Mouse (Mus musculus): ENCODE results near the gene Ppp1r3c. TPM values are rescaled to one million over a fixed set of nuclear protein-coding genes. Genes with fewer than 3 reads are reported as not detected.

Gene Ppp1r3c
- polyA plus RNA-seq, 1 experiment: 0.94 TPM

DNA sequence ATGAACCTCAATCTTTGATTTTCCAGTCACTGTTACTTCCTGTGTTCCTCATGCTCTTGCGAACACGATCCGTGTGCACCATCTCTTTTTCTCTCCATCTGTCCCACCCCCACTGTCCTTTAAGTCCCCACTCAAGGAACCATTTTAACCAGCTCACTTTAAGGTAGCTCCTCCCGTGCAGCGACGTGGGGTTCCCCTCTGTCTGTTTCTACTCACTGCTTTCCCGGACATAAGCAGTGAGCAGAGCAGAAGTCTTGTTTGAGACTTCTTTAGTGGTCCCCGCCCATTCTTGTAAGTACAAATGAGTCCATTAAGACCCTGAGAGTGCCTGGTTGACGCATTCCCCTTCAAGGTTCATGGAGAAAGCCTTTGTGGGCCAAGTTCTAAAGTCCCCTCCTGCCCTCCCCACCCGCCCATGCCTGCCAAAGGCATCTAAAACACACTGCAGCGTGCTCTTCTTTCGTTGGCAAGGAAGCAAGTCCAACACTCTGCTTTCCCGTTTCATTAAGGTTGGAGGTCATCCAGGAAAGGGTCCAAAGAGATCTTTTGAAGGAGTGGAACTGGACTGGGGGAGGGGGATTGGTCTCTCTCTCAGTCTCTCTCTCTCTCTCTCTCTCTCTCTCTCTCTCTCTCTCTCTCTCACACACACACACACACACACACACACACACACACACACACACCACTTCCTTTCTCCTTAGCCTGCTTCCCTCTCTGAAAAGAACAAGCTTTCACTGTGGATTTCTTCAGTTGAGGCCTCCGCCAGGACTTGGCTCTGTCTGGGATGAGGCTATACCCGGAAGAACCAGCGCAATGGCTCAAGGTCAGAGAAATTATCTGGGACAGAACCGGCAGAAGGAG, 30.9 kb downstream of the Ppp1r3c start:
- H3K4me3 ChIP-seq (ENCODE audit: extremely low read depth, insufficient read depth, insufficient read length): no peak overlapping the region
- DNase-seq (ENCODE audit: low read depth in 1 of 2, low spot score in 2 of 2): no peak

DNA sequence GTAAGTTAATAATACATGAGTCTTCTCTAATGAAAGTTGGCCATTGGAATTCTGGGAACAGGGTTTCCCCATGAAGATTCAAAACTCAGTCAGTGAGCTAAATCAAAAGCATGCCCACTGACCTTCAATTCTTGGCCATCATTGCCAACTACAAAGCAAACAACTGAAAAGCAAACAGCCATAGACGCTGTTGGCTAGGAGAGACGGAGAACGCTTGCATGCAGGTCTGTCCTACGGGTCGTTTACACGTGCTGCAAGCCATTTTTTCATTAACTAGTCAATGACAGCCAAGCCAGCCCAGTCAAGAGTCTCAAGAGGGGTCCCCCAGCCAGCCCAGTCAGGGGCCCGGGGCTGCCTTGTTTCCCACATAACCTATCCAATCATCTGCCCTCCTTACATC, 31.7 kb downstream of the Ppp1r3c start:
- no peak overlapping the region for H3K4me3 ChIP-seq (ENCODE audit: extremely low read depth, insufficient read depth, insufficient read length)
- no peaks in the 10 kb centered on the region for H3K4me1 ChIP-seq (ENCODE audit: control insufficient read depth, insufficient read depth, insufficient read length)
- TF ChIP-seq CTCF (IDR thresholded peaks at IDR 0.05; ENCODE audit: extremely low read depth, insufficient read depth, insufficient read length, insufficient replicate concordance): no peak
- TF ChIP-seq POLR2A (IDR thresholded peaks at IDR 0.05; ENCODE audit: low read depth, low read length): no peak
- H3K27me3 ChIP-seq (ENCODE audit: control insufficient read depth, insufficient read depth, low read length): no peaks in the 10 kb centered on the region
- H3K27ac ChIP-seq (ENCODE audit: insufficient read depth, low read length): no peak overlapping the region
- 78% methylated on average over 7 of the region's 7 CpGs for WGBS
- H3K36me3 ChIP-seq (ENCODE audit: control insufficient read depth, insufficient read depth, low read length): no peaks in the 10 kb centered on the region
- no peak for DNase-seq (ENCODE audit: low read depth in 1 of 2, low spot score in 2 of 2)

More for the DNA sequence above, 30.9 kb downstream of the Ppp1r3c start:
- Histone ChIP-seq H3K27ac (ENCODE audit: insufficient read depth, low read length) (peak overlapping the region; percentile 26; the same call in 1 of the 2 replicates), H3K36me3 (ENCODE audit: control insufficient read depth, insufficient read depth, low read length) (no peaks in the 10 kb centered on the region), H3K4me1 (ENCODE audit: control insufficient read depth, insufficient read depth, insufficient read length) (no peaks in the 10 kb centered on the region), H3K27me3 (ENCODE audit: control insufficient read depth, insufficient read depth, low read length) (no peaks in the 10 kb centered on the region)
- 64% methylated on average over 17 of the region's 17 CpGs for WGBS
- no peak for TF ChIP-seq CTCF (IDR thresholded peaks at IDR 0.05; ENCODE audit: extremely low read depth, insufficient read depth, insufficient read length, insufficient replicate concordance)
- TF ChIP-seq POLR2A (IDR thresholded peaks at IDR 0.05; ENCODE audit: low read depth, low read length): no peak

DNA sequence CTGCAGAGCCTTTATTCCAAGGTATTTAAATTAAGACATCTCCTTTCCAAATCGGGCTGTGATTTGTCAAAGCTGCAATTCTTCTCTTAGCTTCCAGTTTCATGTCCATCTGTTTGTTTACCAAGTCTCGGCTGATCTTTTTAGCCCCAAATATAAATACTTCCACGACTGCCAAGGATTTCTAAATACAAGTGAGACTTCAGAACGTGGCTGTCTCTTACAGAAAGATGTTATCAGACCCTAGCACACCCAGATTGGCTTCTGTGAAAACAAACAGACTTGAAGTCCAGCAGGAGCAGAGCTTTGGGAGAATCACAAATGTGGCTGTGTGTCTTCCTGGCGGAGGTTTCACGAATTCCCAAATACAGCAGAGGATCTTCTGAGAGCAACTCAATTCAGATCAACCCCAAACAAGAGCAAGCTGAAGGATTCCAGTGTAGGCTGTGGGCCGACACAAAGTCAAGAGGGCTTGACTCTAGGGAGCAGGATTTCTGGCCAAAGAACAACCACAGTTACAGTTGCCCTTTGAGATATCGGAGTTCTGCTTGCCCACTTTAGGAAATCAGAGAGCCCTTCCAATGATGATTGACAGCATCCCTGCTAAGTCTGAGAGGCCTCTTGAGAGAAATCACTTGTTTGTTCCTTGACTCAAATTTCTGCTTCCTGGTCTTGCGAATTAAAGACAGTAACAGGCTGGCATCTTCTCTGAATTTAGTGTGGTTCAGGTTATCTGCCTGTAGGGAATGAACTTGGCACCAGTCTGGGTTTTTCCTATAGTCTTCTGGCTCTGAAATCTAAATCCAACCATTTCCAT, 34.4 kb downstream of the Ppp1r3c start:
- 55% methylated on average over 9 of the region's 9 CpGs for WGBS
- DNase-seq (ENCODE audit: low read depth in 1 of 2, low spot score in 2 of 2): no peak
- H3K27me3 ChIP-seq (ENCODE audit: control insufficient read depth, insufficient read depth, low read length): no peaks in the 10 kb centered on the region
- TF ChIP-seq POLR2A (IDR thresholded peaks at IDR 0.05; ENCODE audit: low read depth, low read length) (no peak), CTCF (IDR thresholded peaks at IDR 0.05; ENCODE audit: extremely low read depth, insufficient read depth, insufficient read length, insufficient replicate concordance) (no peak)
- no peak overlapping the region for H3K27ac ChIP-seq (ENCODE audit: insufficient read depth, low read length)
- no peaks in the 10 kb centered on the region for H3K4me1 ChIP-seq (ENCODE audit: control insufficient read depth, insufficient read depth, insufficient read length)
- H3K36me3 ChIP-seq (ENCODE audit: control insufficient read depth, insufficient read depth, low read length): no peaks in the 10 kb centered on the region
- no peak overlapping the region for H3K4me3 ChIP-seq (ENCODE audit: extremely low read depth, insufficient read depth, insufficient read length)

DNA sequence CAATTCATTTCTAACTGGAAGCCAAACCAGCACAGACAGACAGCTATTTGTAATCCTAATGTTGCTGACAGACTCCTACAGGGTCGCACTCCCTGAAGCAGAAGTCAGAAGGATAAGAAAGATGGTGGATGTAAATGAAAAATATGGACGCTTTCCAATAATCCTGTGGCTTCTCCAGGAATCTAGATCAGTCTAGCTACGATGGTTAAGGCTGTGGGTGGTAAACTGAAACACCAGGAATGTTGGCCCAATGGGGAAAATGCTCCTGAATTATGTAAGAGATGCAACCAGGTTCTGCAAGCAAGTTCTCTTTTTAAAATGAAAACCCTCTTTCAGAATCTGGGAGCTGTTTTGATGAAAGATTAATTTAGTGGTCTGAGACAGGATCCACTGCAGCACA, 35.1 kb downstream of the Ppp1r3c start:
- no peak overlapping the region for H3K4me3 ChIP-seq (ENCODE audit: extremely low read depth, insufficient read depth, insufficient read length)
- no peak for DNase-seq (ENCODE audit: low read depth in 1 of 2, low spot score in 2 of 2)
- H3K27me3 ChIP-seq (ENCODE audit: control insufficient read depth, insufficient read depth, low read length): no peaks in the 10 kb centered on the region
- H3K36me3 ChIP-seq (ENCODE audit: control insufficient read depth, insufficient read depth, low read length): no peaks in the 10 kb centered on the region
- H3K4me1 ChIP-seq (ENCODE audit: control insufficient read depth, insufficient read depth, insufficient read length): no peaks in the 10 kb centered on the region
- TF ChIP-seq POLR2A (IDR thresholded peaks at IDR 0.05; ENCODE audit: low read depth, low read length) (no peak), CTCF (IDR thresholded peaks at IDR 0.05; ENCODE audit: extremely low read depth, insufficient read depth, insufficient read length, insufficient replicate concordance) (no peak)
- no peak overlapping the region for H3K27ac ChIP-seq (ENCODE audit: insufficient read depth, low read length)
- WGBS: 82% methylated on average over 3 of the region's 3 CpGs

DNA sequence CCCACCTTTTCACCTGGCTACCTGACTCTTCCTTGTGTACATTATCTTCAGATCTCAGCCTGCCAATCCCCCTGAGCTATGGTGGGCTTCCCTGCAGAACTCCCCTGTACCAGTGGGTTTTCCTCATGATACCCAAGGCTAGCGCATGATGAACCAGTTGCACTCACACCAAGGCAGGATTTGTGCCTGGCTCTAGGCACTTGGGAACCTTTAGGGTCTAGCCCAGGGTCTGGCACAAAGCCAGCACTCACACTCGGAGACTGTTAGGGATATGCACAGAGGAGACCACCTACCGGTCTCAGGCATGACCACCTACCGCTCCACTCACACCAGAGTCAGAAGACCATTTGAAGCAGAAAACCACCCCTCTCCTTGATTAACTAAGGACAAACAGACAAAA, 35.5 kb downstream of the Ppp1r3c start:
- no peaks in the 10 kb centered on the region for H3K27me3 ChIP-seq (ENCODE audit: control insufficient read depth, insufficient read depth, low read length)
- no peak overlapping the region for H3K27ac ChIP-seq (ENCODE audit: insufficient read depth, low read length)
- 88% methylated on average over 4 of the region's 4 CpGs for WGBS
- no peak for DNase-seq (ENCODE audit: low read depth in 1 of 2, low spot score in 2 of 2)
- H3K4me3 ChIP-seq (ENCODE audit: extremely low read depth, insufficient read depth, insufficient read length): no peak overlapping the region
- TF ChIP-seq POLR2A (IDR thresholded peaks at IDR 0.05; ENCODE audit: low read depth, low read length) (no peak), CTCF (IDR thresholded peaks at IDR 0.05; ENCODE audit: extremely low read depth, insufficient read depth, insufficient read length, insufficient replicate concordance) (no peak)
- H3K36me3 ChIP-seq (ENCODE audit: control insufficient read depth, insufficient read depth, low read length): no peaks in the 10 kb centered on the region
- no peaks in the 10 kb centered on the region for H3K4me1 ChIP-seq (ENCODE audit: control insufficient read depth, insufficient read depth, insufficient read length)

DNA sequence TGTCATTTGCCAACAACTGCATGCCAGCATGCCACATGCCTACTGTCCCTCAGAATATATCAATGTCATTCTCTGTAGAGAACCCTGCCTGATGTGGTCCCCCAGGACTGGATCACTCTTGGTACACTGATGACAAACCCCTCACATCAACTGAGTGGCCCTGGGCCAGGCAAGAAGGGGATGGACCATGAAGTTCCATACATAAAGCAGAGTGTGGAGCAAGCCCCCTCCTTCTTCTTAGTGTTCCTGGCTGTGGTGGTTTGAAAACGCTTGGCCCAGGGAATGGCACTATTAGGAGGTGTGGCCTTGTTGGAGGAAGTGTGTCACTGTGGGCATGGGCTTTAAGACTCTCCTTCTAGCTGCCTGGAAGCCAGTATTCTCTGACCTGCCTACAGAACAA, 37.3 kb downstream of the Ppp1r3c start:
- Histone ChIP-seq H3K4me3 (ENCODE audit: extremely low read depth, insufficient read depth, insufficient read length) (no peak overlapping the region), H3K4me1 (ENCODE audit: control insufficient read depth, insufficient read depth, insufficient read length) (no peaks in the 10 kb centered on the region), H3K36me3 (ENCODE audit: control insufficient read depth, insufficient read depth, low read length) (no peaks in the 10 kb centered on the region), H3K27ac (ENCODE audit: insufficient read depth, low read length) (no peak overlapping the region), H3K27me3 (ENCODE audit: control insufficient read depth, insufficient read depth, low read length) (no peaks in the 10 kb centered on the region)
- WGBS: 82% methylated on average over 1 of the region's 1 CpGs
- no peak for TF ChIP-seq CTCF (IDR thresholded peaks at IDR 0.05; ENCODE audit: extremely low read depth, insufficient read depth, insufficient read length, insufficient replicate concordance)
- TF ChIP-seq POLR2A (IDR thresholded peaks at IDR 0.05; ENCODE audit: low read depth, low read length): no peak
- no peak for DNase-seq (ENCODE audit: low read depth in 1 of 2, low spot score in 2 of 2)
